Mouse (Mus musculus): ENCODE results near the gene Fam193b.

GRCm38 (mm10) chr13:55542891-55543290, 28.0 kb downstream of the Fam193b start:
- TF ChIP-seq CTCF (IDR thresholded peaks at IDR 0.05; ENCODE audit: low read depth) (no peak), EP300 (IDR thresholded peaks at IDR 0.05; ENCODE audit: low read depth) (no peak)
